Mouse (Mus musculus) retina, postnatal 1 day (tissue): ENCODE results near the gene Clec2g.
"Not testable (repeated sequence)": the region's sequence is repeated elsewhere in the genome, so short reads cannot be mapped to it uniquely, and the experiment has no call there.

Source experiments
- DNase-seq: peaks from one replicate; pipeline ENCODE4 v3.0.0-alpha.2; 2012

Clec2g gene

DNA sequence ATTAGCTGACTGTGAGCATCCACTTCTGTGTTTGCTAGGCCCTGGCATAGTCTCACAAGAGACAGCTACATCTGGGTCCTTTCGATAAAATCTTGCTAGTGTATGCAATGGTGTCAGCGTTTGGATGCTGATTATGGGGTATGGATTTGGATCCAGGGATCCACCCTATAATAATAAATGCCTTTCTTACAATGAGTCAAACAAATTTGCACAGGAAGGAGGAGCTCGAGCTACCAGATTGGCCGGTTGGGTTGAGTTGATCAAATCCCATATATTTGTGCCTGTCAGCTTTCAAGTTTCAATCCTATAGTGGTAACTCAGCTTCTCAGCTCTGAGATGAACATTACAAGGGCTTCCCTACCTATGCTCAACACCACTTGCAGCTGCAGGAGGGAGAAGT is at the start of gene Clec2g:
Gene Clec2g, plus strand, starts transcription at position 301 of the 400 bp plus-strand sequence.
- not testable (repeated sequence) for DNase-seq

DNA sequence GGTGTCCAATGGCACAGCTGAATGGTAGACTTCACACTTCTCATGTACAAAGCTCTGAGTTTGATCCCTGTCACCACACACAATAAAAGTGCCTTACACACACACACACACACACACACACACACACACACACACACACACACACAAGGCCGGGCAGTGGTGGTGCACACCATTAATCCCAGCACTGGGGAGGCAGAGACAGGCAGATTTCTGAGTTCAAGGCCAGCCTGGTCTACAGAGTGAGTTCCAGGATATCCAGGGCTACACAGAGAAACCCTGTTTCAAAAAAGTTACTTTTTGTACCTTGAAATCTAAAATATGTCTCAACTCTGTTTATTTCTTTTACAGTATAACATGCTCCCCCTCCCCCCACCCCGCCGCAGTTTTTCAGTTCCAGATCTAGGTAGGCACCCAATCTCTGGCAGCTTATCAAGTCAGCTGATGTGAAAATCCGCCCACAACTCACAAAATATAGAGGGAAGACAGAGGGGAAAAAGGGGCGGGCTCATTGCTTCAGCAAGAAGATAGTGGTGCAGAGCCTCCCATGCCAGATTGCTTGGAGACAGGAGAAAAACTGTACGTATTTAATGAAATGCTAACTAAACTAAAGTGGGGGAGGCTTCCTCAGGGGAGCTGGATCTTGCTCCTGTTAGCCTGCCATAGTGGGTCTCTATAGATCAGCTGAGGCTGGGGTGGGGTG is 46.9 kb upstream of the Clec2g start, which contains the start of gene Clec2i:
Gene Clec2i, plus strand, starts transcription at position 498 of the 700 bp plus-strand sequence.
- not testable (repeated sequence) for DNase-seq

DNA sequence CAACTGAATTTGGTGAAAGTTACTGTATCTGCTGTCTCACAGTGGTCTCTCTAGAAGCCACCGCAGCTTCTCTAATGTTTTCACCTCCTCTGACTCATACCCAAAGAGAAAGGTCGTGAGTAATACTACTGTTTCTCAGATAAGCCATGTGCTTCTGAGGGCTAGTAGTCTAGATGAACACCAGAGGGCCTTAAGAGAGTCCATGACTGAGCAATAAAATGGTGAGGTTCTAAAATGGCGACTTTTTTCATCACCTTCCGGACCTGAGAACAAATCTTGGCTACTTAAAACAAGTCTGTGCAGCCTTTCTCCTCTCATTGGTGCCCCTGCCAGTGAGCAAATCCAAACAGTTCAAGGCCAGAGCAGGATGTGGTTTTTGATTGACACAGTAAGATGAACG is 45.3 kb upstream of the Clec2g start:
- no peak for DNase-seq

DNA sequence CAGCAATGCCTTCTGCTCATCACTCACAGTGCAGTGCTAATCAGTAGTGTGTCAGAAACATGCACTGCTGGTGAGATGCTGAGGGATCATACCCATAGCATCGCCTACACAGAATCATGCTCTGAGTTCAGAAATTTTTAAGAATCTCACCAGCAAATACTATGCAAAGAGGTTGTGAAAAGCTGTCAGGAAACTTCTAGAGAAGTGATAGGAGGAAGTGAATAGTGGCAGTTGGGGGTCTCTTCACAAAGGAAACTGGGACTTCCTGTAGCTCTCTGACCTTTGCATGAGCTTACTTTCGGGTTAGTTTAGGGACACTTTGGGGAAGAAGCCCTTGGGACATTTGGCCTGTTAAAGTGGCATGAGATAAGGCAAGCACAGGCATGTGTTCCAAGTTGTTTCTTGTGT is 43.2 kb upstream of the Clec2g start, which contains the start of gene BC035044:
Gene BC035044, minus strand, starts transcription at position 179 of the 408 bp plus-strand sequence.
- DNase-seq, result no peak

DNA sequence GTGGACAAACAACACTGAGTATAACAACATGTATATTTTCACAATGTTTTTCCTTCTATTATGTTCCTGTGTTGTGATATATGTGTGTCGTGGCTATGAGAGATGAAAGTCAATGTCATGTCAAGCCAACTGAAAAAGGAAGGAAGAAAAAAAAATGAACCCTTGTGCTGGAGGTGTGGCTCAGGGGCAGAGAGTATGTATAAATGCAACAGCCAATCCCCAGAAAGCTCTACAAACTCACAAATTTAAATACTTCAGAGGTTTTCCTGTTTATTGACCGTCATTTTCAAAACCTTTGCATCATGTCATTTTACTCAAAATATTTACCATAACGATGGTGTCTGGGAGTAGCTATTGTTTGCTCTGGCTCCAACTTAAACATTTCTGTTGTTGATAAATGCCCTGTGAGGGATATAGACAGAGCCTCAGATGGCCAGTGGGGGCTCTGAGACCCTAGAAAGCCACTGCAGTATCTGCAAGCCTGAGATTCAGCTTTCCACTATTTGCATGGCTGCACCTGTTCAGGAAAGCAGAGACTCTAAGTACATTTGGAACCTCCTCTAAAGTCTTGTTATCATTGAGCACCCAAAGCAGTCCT is 38.7 kb upstream of the Clec2g start:
- DNase-seq, result no peak

DNA sequence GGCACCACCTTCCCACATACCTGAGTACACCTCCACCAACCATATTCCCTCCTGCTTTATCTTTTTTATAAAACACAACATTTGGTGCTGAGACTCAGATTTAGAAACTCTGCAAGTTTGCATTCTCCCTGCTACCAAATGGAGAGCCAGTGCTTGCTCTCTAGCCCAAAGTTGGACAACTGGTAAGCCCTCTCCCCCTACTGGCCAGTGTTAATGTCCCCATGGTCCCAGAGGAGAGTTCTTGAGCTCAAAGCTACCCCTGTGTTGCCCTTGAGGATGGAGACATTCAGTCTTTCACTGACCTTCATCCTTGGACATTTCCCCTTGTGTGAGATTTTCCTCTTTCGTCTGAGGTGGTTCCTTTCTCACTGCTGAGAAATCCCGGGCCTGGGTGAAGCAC is 34.1 kb upstream of the Clec2g start:
- no peak for DNase-seq

DNA sequence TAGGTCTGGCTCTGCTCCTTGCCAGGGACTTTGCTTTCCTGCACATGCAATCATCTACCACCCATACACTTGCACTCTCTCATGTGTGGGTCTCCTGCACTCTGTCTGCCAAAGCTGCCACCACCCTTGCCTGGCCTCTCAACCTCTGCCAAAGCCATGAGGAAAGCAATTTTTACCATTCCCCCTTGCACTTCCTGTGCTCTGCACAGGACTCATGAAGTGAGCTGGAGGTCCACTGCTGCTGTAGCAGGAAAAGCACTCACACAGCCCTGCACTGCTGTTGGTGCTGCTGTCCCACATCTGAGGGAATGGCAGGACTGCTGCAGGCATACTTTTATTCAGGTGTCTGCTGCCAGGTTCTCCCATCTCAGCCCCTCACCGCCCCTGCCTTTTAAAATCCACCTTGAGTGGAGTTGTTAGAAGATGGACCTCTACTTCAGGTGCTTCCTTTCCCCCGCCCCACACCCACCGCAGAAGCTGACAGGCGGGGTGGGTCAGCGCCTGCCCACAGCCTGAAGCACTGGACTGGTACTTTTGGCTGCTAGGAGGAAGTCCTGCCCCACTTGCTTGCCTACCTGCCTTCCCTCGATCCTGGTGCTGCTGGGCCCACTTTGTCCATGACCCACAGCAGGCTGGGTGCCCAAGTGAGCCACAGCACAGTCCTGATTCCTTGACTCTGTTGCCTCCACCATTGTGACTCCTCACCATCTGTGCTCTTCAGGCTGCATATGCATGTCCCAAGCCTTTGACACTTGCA is 33.2 kb upstream of the Clec2g start:
- not testable (repeated sequence) for DNase-seq

DNA sequence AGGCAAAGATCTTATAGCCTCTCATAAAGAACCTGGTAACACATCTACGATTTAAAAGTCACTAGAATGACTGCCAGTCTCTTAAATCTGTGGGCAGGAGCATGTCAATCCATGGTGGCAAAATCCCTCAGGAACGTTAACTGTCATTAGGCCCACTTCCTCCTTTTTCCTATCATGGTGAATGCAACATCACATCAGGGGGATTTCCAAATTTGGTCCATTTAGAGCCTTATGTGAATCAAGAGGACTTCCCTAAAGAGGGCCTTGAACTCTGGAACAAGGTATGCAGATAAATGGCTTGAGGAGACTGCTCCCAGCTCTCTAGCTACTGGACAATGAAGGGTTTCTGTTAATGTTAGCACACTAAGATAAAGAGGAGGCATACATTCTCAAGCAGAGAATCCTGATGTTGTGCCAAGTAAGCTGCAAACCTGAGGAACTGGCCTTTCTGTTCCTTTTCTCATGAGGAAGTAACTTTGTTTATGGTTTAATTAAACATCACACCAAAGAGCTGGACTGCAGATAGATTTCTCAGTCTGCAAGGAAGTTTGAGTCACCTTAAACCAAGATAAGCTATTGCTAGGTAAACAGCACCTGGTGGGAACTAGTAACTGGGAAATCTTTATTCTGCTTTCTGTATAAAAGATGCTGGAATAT is 20.5 kb upstream of the Clec2g start:
- no peak for DNase-seq

DNA sequence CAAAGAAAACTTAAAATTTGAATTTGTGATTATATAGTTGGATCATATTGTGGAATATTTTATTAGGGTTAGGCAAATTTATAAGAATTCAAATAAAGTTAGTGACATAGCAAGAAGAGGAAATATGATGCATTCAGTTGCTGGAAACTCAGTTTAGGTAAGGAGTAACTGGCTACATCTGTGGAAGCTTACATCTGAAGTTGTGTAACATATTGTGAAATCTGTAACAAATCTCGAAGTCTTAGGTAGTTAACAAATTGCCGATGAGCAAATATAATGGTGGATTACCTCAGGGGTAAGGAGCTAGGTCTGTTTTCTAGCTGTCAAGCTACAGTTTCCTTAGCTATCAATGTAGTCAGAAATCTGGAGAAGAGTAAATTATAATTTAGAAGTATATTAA is 16.9 kb upstream of the Clec2g start:
- no peak for DNase-seq

DNA sequence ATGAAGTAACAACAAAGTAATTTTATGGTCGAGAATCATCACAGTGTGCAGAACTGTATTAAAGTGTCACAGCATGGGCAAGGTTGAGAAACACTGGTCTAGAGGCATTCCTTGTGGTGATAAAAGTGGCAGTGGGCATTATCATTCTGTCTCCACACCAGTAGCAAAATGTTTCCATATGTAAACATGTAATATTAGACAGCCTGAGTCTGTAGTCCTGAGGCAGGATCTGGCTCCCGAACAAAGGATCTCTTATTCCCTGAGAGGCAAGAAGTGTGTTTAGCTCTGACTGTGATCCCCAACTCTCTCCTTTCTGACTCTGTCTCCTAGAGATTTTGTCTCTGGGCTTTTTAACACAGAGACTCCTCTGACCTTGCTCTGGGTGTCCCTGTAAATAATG is 1.1 kb upstream of the Clec2g start:
- no peak for DNase-seq

DNA sequence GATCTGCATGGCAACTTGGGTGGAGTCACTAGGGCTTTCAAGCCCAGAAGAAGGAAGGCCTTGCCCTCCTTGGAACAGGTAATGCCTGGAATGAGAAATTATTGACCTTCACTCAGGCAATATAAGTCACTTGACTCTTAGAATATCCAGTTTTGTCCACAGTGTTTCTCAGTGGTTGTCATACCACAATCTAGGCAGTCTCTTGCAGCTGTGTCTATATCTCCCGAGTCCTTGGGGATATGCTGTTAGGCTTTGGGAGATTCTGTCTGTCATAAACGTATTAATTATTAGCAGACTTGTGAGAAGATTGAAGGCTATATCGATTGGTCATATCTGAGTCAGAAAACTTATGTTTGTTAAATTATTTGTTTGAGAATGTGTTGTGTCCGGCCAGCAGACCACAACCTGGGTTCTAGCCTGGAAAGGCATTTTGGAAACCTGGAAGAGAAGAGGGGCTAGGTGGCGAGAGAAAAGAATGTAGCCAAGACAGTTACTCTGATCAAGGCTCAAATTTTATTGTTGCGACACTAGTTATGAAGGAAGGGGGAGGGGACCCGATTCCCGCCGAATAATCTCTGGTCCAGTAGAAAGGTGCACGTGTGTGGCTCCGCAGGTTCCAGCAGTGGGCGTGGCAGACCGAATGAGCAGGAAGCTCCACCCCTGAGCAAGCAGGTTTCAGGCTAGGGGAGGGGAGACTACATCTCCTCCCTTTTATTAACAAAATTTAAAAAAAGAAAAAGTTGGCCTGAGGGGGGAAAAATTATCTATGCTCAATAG is 1.9 kb downstream of the Clec2g start:
- not testable (repeated sequence) for DNase-seq

DNA sequence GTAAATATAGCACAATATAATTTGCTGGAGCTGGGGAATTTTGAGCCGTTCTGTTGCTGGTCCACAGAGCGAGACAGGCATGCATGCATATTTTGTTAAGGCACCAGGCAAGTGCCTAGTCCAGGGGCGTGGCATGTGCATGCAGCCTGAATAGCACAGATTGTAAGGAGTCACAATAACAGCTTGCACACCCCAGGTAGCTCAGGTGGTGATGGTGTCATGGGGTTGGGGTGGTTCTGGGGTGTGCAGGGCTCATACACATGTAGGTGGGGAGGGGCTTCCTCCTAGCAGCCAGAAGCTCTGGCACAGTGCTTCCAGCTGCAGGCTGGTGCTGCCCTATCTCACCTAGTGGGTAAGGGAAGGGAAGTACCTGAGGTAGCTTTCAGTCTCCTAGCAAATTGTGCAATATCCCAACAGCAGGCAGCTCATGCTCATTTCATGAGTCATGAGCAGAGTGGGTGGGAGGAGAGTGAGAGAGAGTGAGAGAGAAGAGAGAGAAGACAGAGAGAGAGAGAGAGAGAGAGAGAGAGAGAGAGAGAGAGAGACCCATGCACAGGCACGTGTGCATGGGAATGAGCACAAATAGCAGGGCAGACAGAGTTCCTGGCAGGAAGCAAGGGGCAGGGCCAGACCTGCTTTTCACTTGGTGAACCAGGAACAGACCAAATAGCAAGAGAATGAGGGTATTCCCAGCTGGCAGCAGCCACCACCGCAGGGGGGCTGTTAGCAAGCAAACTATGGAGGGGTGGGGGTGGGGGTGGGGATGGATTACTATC is 7.7 kb downstream of the Clec2g start:
- no peak for DNase-seq

DNA sequence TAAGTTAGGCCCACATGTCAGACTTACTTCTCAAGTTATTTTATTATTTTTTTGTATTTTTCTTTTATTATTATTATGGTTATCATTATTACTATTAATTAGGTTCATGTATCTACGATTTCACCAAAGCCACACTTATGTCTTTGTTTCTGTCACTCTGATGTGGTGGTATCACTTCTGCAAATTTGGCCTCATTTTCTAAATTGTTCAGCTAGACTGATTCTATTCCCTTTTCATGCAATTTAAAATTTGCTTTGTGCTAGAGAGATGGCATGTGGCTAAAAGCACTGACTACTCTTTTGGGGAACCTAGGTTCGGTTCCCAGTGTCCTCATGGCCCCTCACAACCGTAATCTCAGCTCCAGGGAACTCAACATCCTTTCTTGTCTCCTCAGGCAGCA is 11.4 kb downstream of the Clec2g start:
- no peak for DNase-seq

DNA sequence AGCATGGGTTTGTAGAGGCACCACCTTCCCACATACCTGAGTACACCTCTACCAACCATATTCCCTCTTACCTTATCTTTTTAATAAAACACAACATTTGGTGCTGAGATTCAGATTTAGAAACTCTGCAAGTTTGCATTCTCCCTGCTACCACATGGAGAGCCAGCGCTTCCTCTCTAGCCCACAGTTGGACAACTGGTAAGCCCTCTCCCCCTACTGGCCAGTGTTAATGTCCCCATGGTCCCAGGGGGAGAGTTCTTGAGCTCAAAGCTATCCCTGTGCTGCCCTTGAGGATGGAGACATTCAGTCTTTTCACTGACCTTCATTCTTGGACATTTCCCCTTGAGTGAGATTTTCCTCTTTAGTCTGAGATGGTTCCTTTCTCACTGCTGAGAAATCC is 26.9 kb downstream of the Clec2g start:
- DNase-seq, result no peak

DNA sequence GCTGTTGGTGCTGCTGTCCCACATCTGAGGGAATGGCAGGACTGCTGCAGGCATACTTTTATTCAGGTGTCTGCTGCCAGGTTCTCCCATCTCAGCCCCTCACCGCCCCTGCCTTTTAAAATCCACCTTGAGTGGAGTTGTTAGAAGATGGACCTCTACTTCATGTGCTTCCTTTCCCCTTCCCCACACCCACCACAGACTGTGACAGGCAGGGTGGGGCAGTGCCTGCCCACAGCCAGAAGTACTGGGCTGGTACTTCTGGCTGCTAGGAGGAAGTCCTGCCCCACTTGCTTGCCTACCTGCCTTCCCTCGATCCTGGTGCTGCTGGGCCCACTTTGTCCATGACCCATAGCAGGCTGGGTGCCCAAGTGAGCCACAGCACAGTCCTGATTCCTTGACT is 27.9 kb downstream of the Clec2g start:
- not testable (repeated sequence) for DNase-seq

DNA sequence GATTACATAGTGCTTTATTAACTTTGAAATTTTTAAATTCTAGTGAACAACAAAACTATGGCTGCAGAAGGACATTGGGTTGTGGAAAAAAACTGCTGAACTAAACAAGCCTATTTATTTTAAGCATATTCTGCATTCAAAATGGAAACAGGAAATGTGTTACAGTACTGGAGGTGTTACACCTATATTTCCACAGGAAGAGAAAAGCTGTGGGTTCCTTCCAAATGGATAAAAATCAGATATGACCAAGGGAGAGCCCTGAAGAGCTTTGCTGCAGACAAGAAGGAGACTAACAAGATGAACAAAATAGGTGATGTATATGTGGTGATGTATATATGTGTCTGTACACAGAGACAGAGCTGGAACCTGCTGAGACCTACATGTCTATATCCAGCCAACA is 30.3 kb downstream of the Clec2g start:
- DNase-seq, result no peak

DNA sequence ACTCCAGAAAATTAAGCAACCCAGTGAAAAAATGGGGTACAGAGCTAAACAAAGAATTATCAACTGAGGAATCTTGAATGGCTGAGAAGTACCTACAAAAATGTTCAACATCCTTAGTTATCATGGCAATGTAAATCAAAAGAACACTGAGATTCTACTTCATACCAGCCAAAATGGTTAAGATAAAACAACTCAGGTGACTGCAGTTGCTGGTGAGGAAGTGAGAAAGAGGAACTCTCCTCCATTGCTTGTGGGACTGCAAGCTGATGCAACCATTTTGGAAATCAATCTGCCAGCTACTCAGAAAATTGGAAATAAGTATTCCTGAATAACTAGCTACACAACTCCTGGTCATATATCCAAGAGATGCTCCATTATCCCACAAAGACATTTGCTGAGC is 34.3 kb downstream of the Clec2g start:
- no peak for DNase-seq

DNA sequence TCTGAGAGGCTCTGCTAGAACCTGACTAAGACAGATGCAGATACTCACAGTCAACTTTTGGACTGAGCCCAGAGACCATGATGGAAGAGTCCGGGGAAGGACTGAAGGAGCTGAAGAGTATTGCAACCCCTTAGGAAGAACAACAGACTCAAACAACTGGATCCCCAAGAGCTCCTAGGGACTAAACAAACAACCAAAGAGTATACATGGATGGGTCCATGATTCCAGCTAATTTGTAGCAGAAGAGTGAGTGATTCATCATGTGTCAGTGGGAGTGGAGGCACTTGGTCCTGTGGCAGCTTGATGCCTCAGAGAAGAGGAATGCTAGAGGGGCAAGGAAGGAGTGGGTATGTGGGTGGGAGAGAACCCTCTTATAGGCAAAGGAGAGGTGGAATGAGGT is 35.6 kb downstream of the Clec2g start:
- no peak for DNase-seq

DNA sequence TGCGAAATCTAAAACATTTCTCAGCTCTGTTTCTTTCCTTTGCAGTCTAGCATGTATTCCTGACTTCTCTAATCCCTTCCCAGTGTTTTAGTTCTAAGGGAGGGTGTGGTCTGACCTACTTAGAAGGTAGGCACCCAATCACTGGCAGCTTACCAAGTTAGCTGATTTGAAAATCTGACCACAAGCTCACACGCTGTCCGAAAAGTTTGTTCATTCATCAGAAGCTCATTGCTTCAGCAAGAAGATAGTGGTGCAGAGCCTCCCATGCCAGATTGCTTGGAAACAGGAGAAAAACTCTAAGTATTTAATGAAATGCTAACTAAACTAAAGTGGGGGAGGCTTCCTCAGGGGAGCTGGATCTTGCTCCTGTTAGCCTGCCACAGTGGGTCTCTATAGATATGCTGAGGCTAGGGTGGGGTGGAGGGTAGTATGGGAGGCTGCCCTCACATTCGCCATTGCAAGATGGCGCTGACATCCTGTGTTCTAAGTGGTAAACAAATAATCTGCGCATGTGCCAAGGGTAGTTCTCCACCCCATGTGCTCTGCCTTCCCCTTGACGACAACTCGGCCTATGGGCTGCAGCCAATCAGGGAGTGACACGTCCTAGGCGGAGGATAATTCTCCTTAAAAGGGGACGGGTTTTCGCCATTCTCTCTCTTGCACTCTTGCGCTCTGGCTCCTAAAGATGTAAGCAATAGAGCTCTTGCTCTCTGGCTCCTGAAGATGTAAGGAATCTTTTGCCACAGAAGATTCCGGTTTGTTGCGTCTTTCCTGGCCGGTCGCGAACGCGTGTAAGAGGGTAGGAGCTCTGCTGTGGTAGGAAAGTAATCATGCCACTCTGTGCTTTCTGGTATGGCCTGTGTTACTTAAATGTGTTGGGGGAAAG is 36.6 kb downstream of the Clec2g start:
- DNase-seq, result peak; percentile 20

DNA sequence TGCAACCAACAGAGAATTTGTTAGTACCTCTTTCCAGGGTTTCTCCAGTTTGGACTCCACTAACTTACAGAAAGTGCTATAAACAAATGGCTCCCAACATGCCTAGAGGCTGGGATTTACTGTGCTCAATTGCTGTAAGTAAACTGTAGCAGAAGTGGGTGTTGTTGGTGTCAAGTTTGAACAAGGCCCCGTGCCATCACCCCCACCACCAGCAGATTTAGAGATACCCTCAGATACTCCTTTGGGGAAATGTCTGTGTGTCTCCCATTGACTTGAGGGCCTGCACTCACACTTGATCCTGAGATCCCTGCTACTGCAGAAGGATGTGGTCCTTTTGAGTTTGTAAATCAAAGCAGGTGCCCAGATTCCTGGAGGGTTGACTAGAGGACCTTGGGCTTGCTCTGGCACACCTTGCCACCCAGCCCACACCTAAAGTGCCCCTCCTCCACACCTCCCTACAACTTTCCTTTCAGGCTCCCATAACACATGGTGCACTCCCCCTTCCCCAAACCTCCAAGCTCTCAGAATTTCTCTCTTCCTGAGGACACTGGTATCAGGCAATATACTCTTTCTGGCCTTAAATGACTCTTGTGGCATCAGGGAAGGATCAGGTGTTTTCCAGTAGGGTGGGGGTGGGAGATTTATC is 37.3 kb downstream of the Clec2g start:
- no peak for DNase-seq
